Mouse (Mus musculus) CH12.LX (cell line): ENCODE data around the gene Mrpl46. TPM values are rescaled to one million over a fixed set of nuclear protein-coding genes. Genes with fewer than 3 reads are reported as not detected.

ENCODE experiments used
- DNase-seq: peaks from one replicate; pipeline ENCODE4 v3.0.0-alpha.2; 2013; ENCODE audit errors: extremely low read depth
- H3K27ac ChIP-seq: 2 replicates; pipeline ENCODE4 v1.5.1; 2012; ENCODE audit warnings: low read depth, mild to moderate bottlenecking, control low read depth, moderate library complexity; ENCODE audit not compliant: insufficient read depth
- H3K27me3 ChIP-seq: replicated peaks from 2 replicates; pipeline ENCODE3; 2012; ENCODE audit warnings: inconsistent platforms
- H3K36me3 ChIP-seq, 2 experiments: replicated peaks in 1 of 2; 2 replicates each; pipeline versions ENCODE3 to v1.6.1; 2012; ENCODE audit warnings: inconsistent platforms in 1 of 2, low read length in 1 of 2, mild to moderate bottlenecking in 1 of 2, mixed read lengths in 1 of 2, moderate library complexity in 1 of 2; ENCODE audit not compliant: control insufficient read depth in 1 of 2, insufficient read depth in 1 of 2
- H3K4me1 ChIP-seq, 2 experiments: 2 replicates each; pipeline ENCODE4 v1.6.1; 2012; ENCODE audit warnings: inconsistent platforms in 1 of 2, moderate library complexity in 1 of 2; ENCODE audit not compliant: insufficient read depth in 2 of 2, control insufficient read depth in 1 of 2
- H3K4me2 ChIP-seq: 2 replicates; pipeline ENCODE4 v1.6.1; 2012; ENCODE audit warnings: low read depth, mild to moderate bottlenecking, control low read depth; ENCODE audit not compliant: poor library complexity, insufficient read depth, severe bottlenecking
- H3K4me3 ChIP-seq, 3 experiments: fragments of 150-350 bp in 1 of 3; sonication (generic) in 1 of 3; replicated peaks in 1 of 3; 2 replicates each; pipeline versions ENCODE3 to v1.5.1; 2011 to 2012; ENCODE audit warnings: low read depth in 2 of 3, low read length in 2 of 3, mild to moderate bottlenecking in 2 of 3, moderate library complexity in 2 of 3, control low read depth in 1 of 3, improper control_type of control experiment in 1 of 3, inconsistent platforms in 1 of 3, mixed read lengths in 1 of 3; ENCODE audit not compliant: poor library complexity in 1 of 3
- H3K79me2 ChIP-seq: replicated peaks from 2 replicates; pipeline ENCODE4 v1.6.1; 2012; ENCODE audit warnings: mild to moderate bottlenecking, moderate library complexity; ENCODE audit not compliant: control insufficient read depth, poor library complexity, insufficient read depth, severe bottlenecking; ENCODE audit errors: extremely low read depth
- H3K9ac ChIP-seq: 2 replicates; pipeline ENCODE4 v1.6.1; 2012; ENCODE audit warnings: low read depth, mild to moderate bottlenecking, control low read depth, moderate library complexity; ENCODE audit not compliant: insufficient read depth
- H3K9me3 ChIP-seq: replicated peaks from 2 replicates; pipeline ENCODE3; 2012; ENCODE audit warnings: low read length, inconsistent platforms, mixed read lengths
- BHLHE40 ChIP-seq: IDR thresholded peaks from 2 replicates; pipeline ENCODE4 v1.6.1; 2011; ENCODE audit warnings: mild to moderate bottlenecking, low read depth, low read length, improper control_type of control experiment
- CHD1 ChIP-seq: IDR thresholded peaks from 2 replicates; pipeline ENCODE4 v1.6.1; 2012; ENCODE audit warnings: low read depth, low read length, improper control_type of control experiment, inconsistent platforms
- CHD2 ChIP-seq: IDR thresholded peaks from 2 replicates; pipeline ENCODE4 v1.6.1; 2011; ENCODE audit warnings: low read length, improper control_type of control experiment
- E2F4 ChIP-seq: IDR thresholded peaks from 2 replicates; pipeline ENCODE4 v1.6.1; 2011; ENCODE audit warnings: low read depth, low read length, improper control_type of control experiment; ENCODE audit not compliant: insufficient replicate concordance
- ELF1 ChIP-seq: IDR thresholded peaks from 2 replicates; pipeline ENCODE4 v1.6.1; 2014; ENCODE audit warnings: low read depth, mild to moderate bottlenecking, inconsistent platforms, low read length, improper control_type of control experiment
- GABPA ChIP-seq: IDR thresholded peaks from 2 replicates; pipeline ENCODE4 v1.6.1; 2012; ENCODE audit warnings: low read depth, low read length, improper control_type of control experiment, inconsistent platforms; ENCODE audit not compliant: insufficient replicate concordance
- IRF4 ChIP-seq: IDR thresholded peaks from 2 replicates; pipeline ENCODE4 v1.6.1; 2014; ENCODE audit warnings: low read depth, mild to moderate bottlenecking, inconsistent platforms, low read length, improper control_type of control experiment
- JUN ChIP-seq: IDR thresholded peaks from 2 replicates; pipeline ENCODE4 v1.6.1; 2011; ENCODE audit warnings: low read depth, mild to moderate bottlenecking, low read length, improper control_type of control experiment, moderate library complexity; ENCODE audit not compliant: insufficient read depth
- JUND ChIP-seq: conservative IDR thresholded peaks from 2 replicates; pipeline ENCODE4 v1.6.1; 2011; ENCODE audit warnings: low read depth, low read length, improper control_type of control experiment
- MAFK ChIP-seq: IDR thresholded peaks from 2 replicates; pipeline ENCODE4 v1.6.1; 2011; ENCODE audit warnings: low read length, improper control_type of control experiment; ENCODE audit not compliant: insufficient replicate concordance
- MAX ChIP-seq: IDR thresholded peaks from 2 replicates; pipeline ENCODE4 v1.6.1; 2011; ENCODE audit warnings: low read length, improper control_type of control experiment
- MXI1 ChIP-seq: IDR thresholded peaks from 2 replicates; pipeline ENCODE4 v1.6.1; 2011; ENCODE audit warnings: mild to moderate bottlenecking, low read depth, low read length, improper control_type of control experiment
- PAX5 ChIP-seq: IDR thresholded peaks from 2 replicates; pipeline ENCODE4 v1.6.1; 2012; ENCODE audit warnings: low read length, inconsistent platforms, mixed read lengths
- POLR2AphosphoS2 ChIP-seq: IDR thresholded peaks from 2 replicates; pipeline ENCODE4 v1.6.1; 2011; ENCODE audit warnings: low read depth, low read length, improper control_type of control experiment
- RAD21 ChIP-seq: IDR thresholded peaks from 2 replicates; pipeline ENCODE4 v1.6.1; 2011; ENCODE audit warnings: low read depth, mild to moderate bottlenecking, low read length, improper control_type of control experiment, moderate library complexity
- RCOR1 ChIP-seq: conservative IDR thresholded peaks from 2 replicates; pipeline ENCODE4 v1.6.1; 2012; ENCODE audit warnings: low read depth, mild to moderate bottlenecking, inconsistent platforms, low read length, improper control_type of control experiment
- TCF12 ChIP-seq: IDR thresholded peaks from 2 replicates; pipeline ENCODE4 v1.6.1; 2014; ENCODE audit warnings: low read depth, mild to moderate bottlenecking, inconsistent platforms, low read length, improper control_type of control experiment
- ZC3H11A ChIP-seq: IDR thresholded peaks from 2 replicates; pipeline ENCODE4 v1.6.1; 2012; ENCODE audit warnings: low read depth, mild to moderate bottlenecking, inconsistent platforms, low read length, improper control_type of control experiment
- ZMIZ1 ChIP-seq: IDR thresholded peaks from 2 replicates; pipeline ENCODE4 v1.6.1; 2012; ENCODE audit warnings: low read depth, mild to moderate bottlenecking, inconsistent platforms, low read length, improper control_type of control experiment
- ZNF384 ChIP-seq: IDR thresholded peaks from 2 replicates; pipeline ENCODE4 v1.6.1; 2012; ENCODE audit warnings: low read depth, low read length, improper control_type of control experiment, inconsistent platforms
- dilution Hi-C: fragments of 300-500 bp; cut with MboI; formaldehyde crosslinking; loops from 2 replicates; pipeline ENCODE4 v1.14.3; 2020; ENCODE audit warnings: low sequenced_read_pairs; ENCODE audit not compliant: extremely low pct_unique_long_range_greater_than_20kb, extremely low pct_ligation_motif_present
- in situ Hi-C: fragments of 300-500 bp; cut with MboI; formaldehyde crosslinking; loops from 3 replicates; pipeline ENCODE4 v1.14.3; 2019; ENCODE audit warnings: low sequenced_read_pairs, low pct_ligation_motif_present, low pct_unique_long_range_greater_than_20kb, mixed read lengths
- polyA plus RNA-seq: library from polyadenylated mRNA; unstranded; fragments of >175 nt; gene quantifications from 2 replicates; pipeline ENCODE4 v1.2.1, GENCODE M21; 2012; ENCODE audit warnings: low read depth; ENCODE audit not compliant: insufficient read length
- total RNA-seq, 2 experiments: library from RNA; depleted of rRNA; stranded (reverse); fragments of 300-350 nt in 1 of 2; fragments of >200 nt in 1 of 2; gene quantifications; 2 replicates each; pipeline ENCODE4 v1.2.3; 2012 to 2014

Gene Mrpl46
- total and polyA plus RNA-seq, 3 experiments, result 56.1 to 63.2 (median 62.8) TPM

DNA sequence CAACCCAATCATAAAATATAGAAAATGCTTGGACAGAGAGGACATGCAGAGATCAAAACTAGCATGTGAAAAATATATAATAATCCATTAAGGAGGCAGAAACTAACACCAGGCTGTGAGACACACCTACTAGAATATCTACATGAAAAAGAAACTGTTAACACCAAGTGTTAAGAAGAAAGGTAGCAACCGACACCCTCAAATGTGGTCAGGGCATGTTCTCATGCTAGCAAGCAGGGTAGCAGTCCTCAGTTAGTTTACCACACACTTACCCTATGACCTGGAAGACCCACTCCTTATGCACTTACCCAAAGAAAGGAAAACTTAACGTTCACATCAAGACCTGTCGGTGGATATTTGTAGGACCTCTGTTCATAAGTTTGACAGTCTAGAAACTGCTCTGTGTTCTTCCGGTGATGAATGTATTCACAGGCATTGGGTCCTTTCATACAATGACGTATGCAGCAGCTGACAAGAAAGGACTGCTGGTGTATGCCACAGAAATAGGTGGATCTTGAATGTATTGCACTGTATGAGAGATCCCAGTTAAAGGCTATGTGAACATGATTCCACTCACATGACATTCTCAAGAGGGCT lies 45.6 kb downstream of the Mrpl46 start, which contains the start of gene Ntrk3:
TSS of gene Ntrk3 (minus strand) at position 399 of the 597 bp plus-strand sequence.
- DNase-seq, result no peak
- Histone ChIP-seq H3K9ac (no peak within 1 kb of the TSS), H3K4me3 (no peak within 1 kb of the TSS), H3K79me2 (no peaks in the 10 kb centered on the region), H3K4me1 (no peaks in the 10 kb centered on the region), H3K9me3 (no peaks in the 10 kb centered on the region), H3K4me2 (no peak within 1 kb of the TSS), H3K27ac (no peak within 1 kb of the TSS), H3K36me3 (no peaks in the 10 kb centered on the region), H3K27me3 (peaks cover 84% of the 10 kb centered on the region)
- dilution Hi-C loops (no loop called here), in situ Hi-C loops (no loop called here)
- TF ChIP-seq ELF1 (no peak), ZC3H11A (no peak), POLR2AphosphoS2 (no peak), MXI1 (no peak), PAX5 (no peak), MAFK (no peak), E2F4 (no peak), GABPA (no peak), CHD2 (no peak), RCOR1 (no peak), IRF4 (no peak), ZNF384 (no peak), MAX (no peak), CHD1 (no peak)

DNA sequence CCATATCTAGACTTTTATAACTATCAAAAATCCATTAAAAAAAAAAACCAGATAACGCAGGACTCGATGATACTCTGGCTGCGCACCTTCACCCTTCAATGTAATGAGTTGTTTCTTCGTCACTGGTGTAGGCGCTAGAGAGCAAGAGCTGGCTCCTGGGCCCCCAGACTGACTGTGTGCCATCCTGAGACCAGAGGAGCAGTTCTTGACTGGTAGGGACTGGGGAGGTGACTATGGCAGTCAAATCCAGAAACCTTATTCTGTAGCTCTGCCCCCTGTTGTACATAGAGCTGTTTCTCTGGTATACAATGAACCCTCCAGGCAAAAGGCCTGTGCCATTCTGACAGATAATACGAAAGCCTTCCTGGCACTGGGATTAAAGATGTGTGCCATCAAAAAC lies 46.1 kb downstream of the Mrpl46 start:
- no peaks in the 10 kb centered on the region for H3K36me3 ChIP-seq
- H3K4me3 ChIP-seq, result no peak overlapping the region
- no peaks in the 10 kb centered on the region for H3K79me2 ChIP-seq
- DNase-seq, result no peak
- H3K9me3 ChIP-seq, result no peaks in the 10 kb centered on the region
- no peak overlapping the region for H3K27ac ChIP-seq
- H3K27me3 ChIP-seq, result peaks cover 82% of the 10 kb centered on the region
- TF ChIP-seq BHLHE40 (no peak), MAX (no peak), RAD21 (no peak), JUN (no peak), TCF12 (no peak), GABPA (no peak), JUND (no peak), ZMIZ1 (no peak)
- no peaks in the 10 kb centered on the region for H3K4me1 ChIP-seq
- dilution Hi-C loops, result no loop called here
- H3K9ac ChIP-seq, result no peak overlapping the region
- H3K4me2 ChIP-seq, result no peak overlapping the region
- in situ Hi-C loops, result no loop called here
